Mouse (Mus musculus) left cerebral cortex, postnatal 10 days (tissue): ENCODE data around the gene Serinc2. TPM values are rescaled to one million over a fixed set of nuclear protein-coding genes. Genes with fewer than 3 reads are reported as not detected.

Experiments used
- DNase-seq, 2 experiments: peaks; one replicate each; pipeline ENCODE4 v3.0.0; 2021 to 2022; ENCODE audit warnings: low spot score in 2 of 2, mixed read lengths in 1 of 2; ENCODE audit errors: extremely low spot score in 1 of 2
- intact Hi-C: fragments of 180-260 bp; cut with DNase I; formaldehyde crosslinking; loops from one replicate; pipeline ENCODE4 v1.15.1; 2025
- total RNA-seq, 2 experiments: library from RNA; stranded (reverse); gene quantifications; 2 replicates each; pipeline ENCODE4 v1.2.3; 2021

Gene Serinc2
- total RNA-seq, 2 experiments from 2014 or later: 2.9 to 3.1 TPM

DNA sequence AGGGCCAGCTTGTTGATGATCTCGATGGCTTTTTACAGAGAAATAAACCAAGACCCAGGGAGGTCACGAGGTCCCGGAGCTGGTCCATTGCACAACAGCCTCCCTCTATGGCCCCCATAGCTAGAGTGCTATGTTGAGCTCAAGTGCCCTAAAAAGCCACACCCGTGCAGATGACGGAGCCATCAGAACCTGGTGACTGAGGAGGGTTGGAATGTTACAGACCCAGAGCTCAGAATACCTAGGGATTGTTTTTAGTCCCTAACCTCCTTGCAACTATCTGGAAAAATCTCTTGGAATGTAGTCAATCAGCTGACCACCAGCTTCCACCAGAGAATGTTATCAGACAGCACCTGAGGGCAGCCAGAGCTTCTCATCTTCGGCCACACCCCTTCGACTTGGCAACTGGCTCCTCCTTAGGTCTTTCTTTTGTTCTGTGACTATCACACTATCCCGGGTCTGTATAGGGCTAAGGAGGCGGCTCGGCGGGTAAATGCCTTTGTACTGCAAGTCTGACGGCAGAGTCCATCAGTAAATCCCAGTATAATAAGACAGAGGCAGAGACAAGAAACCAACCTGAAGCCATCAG lies 23.4 kb upstream of the Serinc2 start:
- DNase-seq: no peak
- intact Hi-C loops: no loop called here

- intact Hi-C loops: no loop called here
- no peak for DNase-seq
Measured at GRCm38 (mm10) chr4:130299629-130300018, 20.6 kb upstream of the Serinc2 start.

DNA sequence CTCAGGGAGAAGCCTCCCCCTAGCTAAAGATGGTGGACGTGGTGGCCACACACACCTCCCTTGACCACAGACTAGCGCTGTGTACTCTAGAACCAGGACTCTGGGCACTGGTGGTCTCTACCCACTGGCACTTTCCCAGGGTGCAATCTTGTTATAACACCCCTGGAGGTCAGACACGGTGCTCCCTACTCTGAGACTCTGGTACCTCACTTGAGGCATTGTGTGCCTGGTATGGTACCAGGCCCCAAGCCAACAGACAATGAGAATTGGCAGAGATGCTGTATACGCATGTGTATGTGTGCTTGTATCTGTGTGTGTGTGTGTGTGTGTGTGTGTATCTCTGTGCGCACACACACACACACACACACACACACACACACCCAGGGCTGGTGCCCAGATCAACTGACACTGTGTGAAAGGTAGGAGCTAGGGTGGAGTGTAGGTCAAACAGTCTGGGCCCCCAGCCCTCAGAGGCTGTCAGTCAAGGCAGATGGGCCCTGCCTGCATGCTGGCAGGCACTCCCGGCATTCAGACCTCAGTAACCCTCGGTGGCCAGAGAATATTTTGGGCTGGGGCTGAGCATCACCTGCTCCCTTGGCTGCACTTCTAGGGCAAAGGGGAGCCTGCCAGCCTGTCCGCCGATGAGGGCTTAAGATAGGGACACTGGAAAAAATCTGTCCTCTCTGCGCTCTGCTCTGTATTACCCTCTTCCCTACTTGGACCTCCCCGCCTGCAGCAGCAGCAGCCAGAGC lies 20.0 kb upstream of the Serinc2 start:
- intact Hi-C loops: no loop called here
- DNase-seq: no peak

- intact Hi-C loops: no loop called here
- no peak for DNase-seq
Measured at GRCm38 (mm10) chr4:130297123-130297529, 18.1 kb upstream of the Serinc2 start.

- DNase-seq: no peak
- intact Hi-C loops: no loop called here
Measured at GRCm38 (mm10) chr4:130296243-130296965, 17.4 kb upstream of the Serinc2 start.

- DNase-seq: no peak
- intact Hi-C loops: no loop called here
Measured at GRCm38 (mm10) chr4:130295047-130295745, 16.2 kb upstream of the Serinc2 start.

DNA sequence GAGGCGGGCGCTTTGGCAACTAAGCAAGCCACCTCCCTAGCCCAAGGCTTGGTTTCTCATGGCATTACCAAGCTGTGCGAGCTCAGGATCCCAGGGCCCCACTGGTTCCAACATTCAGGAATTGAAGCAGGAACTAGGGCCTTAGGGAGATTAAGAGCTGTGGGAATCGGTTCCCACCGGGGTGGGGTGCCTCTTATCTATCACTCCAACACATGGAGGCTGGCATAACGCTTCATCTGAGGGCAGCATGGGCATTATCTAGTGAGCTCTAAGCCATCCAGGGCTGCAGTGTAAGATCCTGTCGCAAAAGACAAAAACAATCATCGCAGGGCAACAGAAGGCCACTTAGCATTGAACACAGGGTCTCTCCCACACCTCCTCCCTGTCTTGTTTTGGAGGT lies 15.5 kb upstream of the Serinc2 start:
- intact Hi-C loops: no loop called here
- DNase-seq: no peak

- intact Hi-C loops: loop anchor here (1.0 kb wide), 1 partner anchor 93 kb away; no protein-coding TSS in a partner anchor
- DNase-seq: peak in 1 of 2 experiments; percentile 55
Measured at GRCm38 (mm10) chr4:130292271-130292670, 13.3 kb upstream of the Serinc2 start.

GRCm38 (mm10) chr4:130289824-130290223 lies 10.8 kb upstream of the Serinc2 start:
- no peak for DNase-seq
- intact Hi-C loops: no loop called here

GRCm38 (mm10) chr4:130286531-130286930 lies 7.5 kb upstream of the Serinc2 start:
- no peak for DNase-seq
- intact Hi-C loops: no loop called here

GRCm38 (mm10) chr4:130283826-130284225 lies 4.8 kb upstream of the Serinc2 start:
- intact Hi-C loops: no loop called here
- DNase-seq: no peak

DNA sequence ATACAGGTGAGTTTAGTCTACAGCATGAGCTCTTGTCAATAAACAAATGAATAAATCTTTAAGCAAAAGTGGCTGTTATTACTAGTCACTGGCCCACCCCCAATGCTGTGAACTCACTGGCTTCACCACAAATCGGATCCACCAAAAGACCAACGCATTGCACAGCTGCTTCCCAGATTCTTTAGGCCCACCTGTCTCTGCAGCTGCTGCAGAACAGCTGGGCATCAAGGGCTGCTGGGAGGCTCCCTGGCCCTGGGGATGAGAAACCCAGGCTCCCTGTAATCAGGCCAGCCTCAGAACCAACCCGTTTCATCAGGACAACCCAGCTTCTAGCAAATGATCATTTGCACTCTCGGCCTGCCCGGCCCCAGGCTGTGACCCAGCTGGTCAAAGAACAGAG lies 3.9 kb upstream of the Serinc2 start:
- intact Hi-C loops: no loop called here

GRCm38 (mm10) chr4:130276573-130277176 lies 2.3 kb downstream of the Serinc2 start:
- intact Hi-C loops: no loop called here
- DNase-seq: no peak

More for the DNA sequence above, 3.9 kb upstream of the Serinc2 start:
- DNase-seq: no peak

GRCm38 (mm10) chr4:130275823-130276105 lies 3.2 kb downstream of the Serinc2 start:
- no peak for DNase-seq
- intact Hi-C loops: no loop called here

GRCm38 (mm10) chr4:130275016-130275822 lies 3.8 kb downstream of the Serinc2 start:
- intact Hi-C loops: no loop called here
- no peak for DNase-seq

- intact Hi-C loops: no loop called here
- no peak for DNase-seq
Measured at GRCm38 (mm10) chr4:130274346-130275015, 4.5 kb downstream of the Serinc2 start.

- no peak for DNase-seq
- intact Hi-C loops: no loop called here
Measured at GRCm38 (mm10) chr4:130273698-130274345, 5.2 kb downstream of the Serinc2 start.
